Mouse (Mus musculus) neutrophil, adult 5-6 weeks (primary cell): ENCODE data around the gene Coq8a. TPM values are rescaled to one million over a fixed set of nuclear protein-coding genes. Genes with fewer than 3 reads are reported as not detected.

Experiments used
- ATAC-seq: fragments of 151-379, 151-347 bp; 2 replicates; pipeline ENCODE4 v1.8.0; 2017; ENCODE audit warnings: mild to moderate bottlenecking, moderate TSS enrichment; ENCODE audit not compliant: insufficient number of reproducible peaks, poor library complexity, low FRiP score, severe bottlenecking; ENCODE audit errors: extremely low read depth
- total RNA-seq: library from RNA; stranded (forward); fragments of 200-1000 nt; gene quantifications from 2 replicates; pipeline ENCODE4 v1.2.3, GENCODE M21; 2017

The Coq8a gene
- total RNA-seq, 1 experiment from 2014 or later: 46.3 TPM

GRCm38 (mm10) chr1:180148563-180148962 is 50.8 kb downstream of the Coq8a start:
- no peak for ATAC-seq

DNA sequence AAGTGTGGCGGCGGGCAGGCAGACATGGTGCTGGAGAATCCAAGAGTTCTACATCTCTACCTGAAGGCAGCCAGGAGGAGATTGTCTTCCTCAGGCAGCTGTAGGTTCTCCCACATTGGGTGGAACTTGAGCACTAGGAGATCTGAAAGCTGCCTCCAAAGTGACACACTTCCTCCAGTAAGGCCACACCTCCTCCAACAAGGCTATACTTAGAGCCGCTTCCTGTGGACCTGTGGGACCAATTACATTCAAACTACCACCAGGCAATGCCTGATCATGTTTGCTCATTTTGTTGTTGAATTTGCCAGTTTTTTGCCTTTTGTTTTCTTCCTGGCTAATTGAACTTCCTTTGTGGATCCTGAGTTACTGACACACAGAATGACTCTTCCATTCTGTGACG is 51.4 kb downstream of the Coq8a start:
- ATAC-seq: peak; percentile 78

GRCm38 (mm10) chr1:180140970-180141369 is 58.4 kb downstream of the Coq8a start:
- no peak for ATAC-seq

GRCm38 (mm10) chr1:180139158-180139557 is 60.2 kb downstream of the Coq8a start:
- no peak for ATAC-seq

GRCm38 (mm10) chr1:180132187-180132586 is 67.2 kb downstream of the Coq8a start:
- ATAC-seq: no peak

DNA sequence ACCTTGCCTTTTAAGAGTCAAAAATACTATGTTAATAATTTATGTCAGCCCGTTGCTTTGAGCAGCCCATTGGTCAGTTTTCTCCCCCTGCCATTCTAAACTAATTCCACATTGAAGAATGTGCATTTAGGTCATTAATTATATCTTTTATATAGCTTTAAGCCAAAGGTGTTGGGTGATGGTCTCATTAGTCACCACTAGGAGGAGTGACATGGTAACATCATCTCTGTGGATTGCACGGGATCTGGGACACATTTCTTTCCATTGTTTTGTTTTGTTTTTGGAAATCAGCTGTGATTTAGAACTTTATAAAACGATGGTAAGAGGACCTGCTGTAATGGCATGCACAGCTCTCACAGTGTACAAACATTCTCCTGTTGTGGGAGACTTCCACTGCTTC is 68.0 kb downstream of the Coq8a start:
- no peak for ATAC-seq

- ATAC-seq: no peak
Measured at GRCm38 (mm10) chr1:180128077-180128792, 71.2 kb downstream of the Coq8a start.

- no peak for ATAC-seq
Measured at GRCm38 (mm10) chr1:180118233-180118632, 81.2 kb downstream of the Coq8a start.

GRCm38 (mm10) chr1:180116525-180116924 is 82.9 kb downstream of the Coq8a start:
- ATAC-seq: no peak

Other genes with a start within 250 kb of the Coq8a start
- gene Cdc42bpa, start 239.1 kb downstream of the Coq8a start, total RNA-seq: 0.37 and 1.7 TPM in 2 replicates
- 66.0 and 74.3 TPM in 2 replicates for gene Psen2, start 63.8 kb upstream of the Coq8a start, total RNA-seq
- 64.6 and 68.5 TPM in 2 replicates for gene Itpkb, start 130.9 kb upstream of the Coq8a start, total RNA-seq